Mouse (Mus musculus): ENCODE measurements at regions not wholly inside any gene's neighbourhood (a gene's known extent, or its start where the extent isn't known, plus 50 kb on each side); places are given as distances from the start of the nearest gene placed in this dataset.

GRCm38 (mm10) chr13:60237091-60237490 is 59.9 kb upstream of the Gas1 start:
- no peak for DNase-seq (ENCODE audit: low spot score in 2 of 2)

- DNase-seq (ENCODE audit: low spot score in 2 of 2): no peak
Measured at GRCm38 (mm10) chr13:60242447-60243109, 65.4 kb upstream of the Gas1 start.

GRCm38 (mm10) chr13:60243110-60243481 is 65.9 kb upstream of the Gas1 start:
- DNase-seq (ENCODE audit: low spot score in 2 of 2): no peak

GRCm38 (mm10) chr13:60255162-60255561 is 78.0 kb upstream of the Gas1 start:
- DNase-seq (ENCODE audit: low spot score in 2 of 2): no peak

DNA sequence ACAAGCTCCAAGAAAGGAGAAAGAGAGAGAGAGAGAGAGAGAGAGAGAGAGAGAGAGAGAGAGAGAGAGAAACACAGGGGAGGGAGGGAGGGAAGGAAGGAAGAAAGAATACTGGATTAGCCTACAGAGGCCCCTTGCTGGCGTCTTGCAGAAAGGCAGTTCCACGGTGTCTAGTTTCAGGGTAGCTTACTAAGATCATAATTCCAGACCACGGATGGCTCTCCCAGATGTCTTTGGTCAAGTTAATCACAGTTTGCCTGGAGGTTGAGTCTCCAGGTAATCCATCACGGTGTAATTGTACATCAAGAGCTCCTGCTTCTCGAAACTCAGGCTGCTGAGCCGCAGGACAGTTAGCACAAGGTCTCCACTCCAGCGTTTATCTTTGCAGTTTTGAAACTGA is 78.5 kb upstream of the Gas1 start:
- no peak for DNase-seq (ENCODE audit: low spot score in 2 of 2)

GRCm38 (mm10) chr13:60256997-60257396 is 79.8 kb upstream of the Gas1 start:
- DNase-seq (ENCODE audit: low spot score in 2 of 2): no peak

DNA sequence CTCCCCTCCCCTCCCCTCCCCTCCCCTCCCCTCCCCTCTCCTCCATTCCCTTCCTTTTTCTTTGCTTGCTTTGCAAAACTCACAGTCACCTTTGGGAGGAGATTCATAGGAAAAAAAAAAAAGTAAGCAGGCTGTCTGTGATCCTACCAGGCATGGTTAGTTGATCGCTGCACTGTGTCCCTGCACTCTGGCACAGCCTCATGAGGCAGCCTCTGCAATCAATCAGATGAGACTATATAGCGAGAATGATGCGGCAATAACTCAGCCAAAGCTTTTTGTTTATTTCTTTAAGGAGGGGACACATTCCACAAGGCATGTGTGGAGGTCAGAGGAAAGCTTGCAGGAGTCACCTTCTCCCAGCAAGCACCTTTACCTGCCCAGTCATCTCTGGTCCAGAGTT is 80.7 kb upstream of the Gas1 start:
- DNase-seq (ENCODE audit: low spot score in 2 of 2): no peak

DNA sequence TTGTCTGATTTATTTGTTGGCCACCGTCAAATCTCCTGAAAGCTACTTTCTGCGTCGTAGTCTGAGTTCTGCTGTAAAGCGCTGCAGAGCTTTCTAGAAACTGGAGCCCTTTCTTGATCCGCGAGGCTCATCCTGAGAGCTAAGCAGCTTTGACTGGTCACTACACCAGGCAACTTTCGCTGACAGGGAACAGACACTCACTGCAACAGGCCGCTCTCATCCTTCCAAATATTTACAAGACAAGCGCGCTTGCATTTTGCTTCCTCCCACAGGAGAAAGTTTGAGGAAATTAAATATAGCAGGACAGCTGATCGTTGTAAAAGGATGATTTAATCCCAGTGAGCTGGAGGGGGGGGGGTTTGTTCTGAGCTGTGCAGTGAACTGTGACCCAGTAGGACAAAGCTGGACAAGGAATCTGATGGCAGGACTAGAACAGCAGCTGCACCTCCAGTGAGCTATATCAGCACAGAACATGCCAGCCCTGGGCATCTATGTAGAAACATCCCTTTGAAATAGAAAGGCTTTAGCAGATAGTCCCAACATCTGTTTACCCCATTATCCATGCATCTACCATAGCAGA is 85.4 kb upstream of the Gas1 start:
- no peak for DNase-seq (ENCODE audit: low spot score in 2 of 2)

DNA sequence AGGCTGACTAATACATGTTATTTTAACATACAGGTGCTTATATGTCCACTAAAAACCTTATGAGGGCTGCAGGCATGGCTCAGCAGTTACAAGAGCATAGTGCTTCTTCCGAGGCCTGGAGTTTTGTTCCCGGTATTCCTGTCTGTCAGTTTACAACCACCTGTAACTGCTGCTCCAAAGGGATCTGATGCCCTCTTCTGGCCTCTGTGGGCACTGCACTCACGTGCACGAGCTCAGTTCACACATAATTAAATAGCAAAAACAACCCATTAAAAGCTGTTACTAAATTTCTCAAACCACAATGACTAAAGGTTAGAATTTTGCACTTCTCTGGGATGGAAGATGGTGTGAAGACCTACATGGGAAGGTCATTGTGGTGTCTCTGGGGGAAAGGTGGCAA is 87.3 kb upstream of the Gas1 start:
- DNase-seq (ENCODE audit: low spot score in 2 of 2): no peak

DNA sequence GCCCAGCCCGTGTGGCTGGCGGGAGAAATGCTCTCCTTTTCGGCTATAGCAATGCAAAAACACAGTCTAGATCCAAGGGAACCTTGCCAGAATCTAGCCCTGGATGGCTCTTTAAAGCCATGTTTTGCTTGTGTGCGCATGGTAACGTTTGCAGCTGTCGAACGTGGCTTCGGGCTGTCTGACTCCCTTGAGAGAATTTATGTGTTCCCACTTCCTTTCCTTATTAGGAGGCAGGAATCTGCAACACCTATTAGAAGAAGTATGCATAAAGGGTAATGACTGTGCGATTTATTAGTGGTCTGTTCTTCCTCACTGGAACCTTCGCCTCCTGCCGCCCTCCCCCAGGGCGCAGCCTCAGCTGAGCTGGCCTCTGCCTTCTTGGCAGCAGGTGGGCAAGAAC is 90.4 kb upstream of the Gas1 start:
- DNase-seq (ENCODE audit: low spot score in 2 of 2): no peak

DNA sequence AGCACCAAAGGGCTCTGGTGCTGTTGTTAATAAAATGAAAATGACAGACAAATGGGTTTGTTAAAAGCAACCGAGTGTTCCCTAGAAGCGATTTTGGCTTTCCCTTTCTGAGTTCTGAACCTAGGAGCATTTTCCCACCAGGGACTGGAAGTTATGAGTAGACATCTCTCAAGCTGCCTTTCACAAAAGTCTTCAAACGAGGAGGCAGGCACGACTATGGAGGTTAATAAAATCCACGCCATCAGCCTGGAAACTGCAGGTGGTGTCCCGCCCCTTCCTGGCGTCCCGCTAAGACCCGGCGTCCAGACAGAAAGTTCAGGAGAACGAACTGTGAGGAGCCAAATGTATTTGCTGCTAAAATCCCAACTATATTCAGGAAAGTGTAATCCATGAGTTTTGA is 91.1 kb upstream of the Gas1 start:
- no peak for DNase-seq (ENCODE audit: low spot score in 2 of 2)

- no peak for DNase-seq (ENCODE audit: low spot score in 2 of 2)
Measured at GRCm38 (mm10) chr13:60269406-60269841, 92.3 kb upstream of the Gas1 start.

GRCm38 (mm10) chr13:60270526-60270925 is 93.4 kb upstream of the Gas1 start:
- DNase-seq (ENCODE audit: low spot score in 2 of 2): no peak

- DNase-seq (ENCODE audit: low spot score in 2 of 2): no peak
Measured at GRCm38 (mm10) chr13:60273331-60273730, 96.2 kb upstream of the Gas1 start.

GRCm38 (mm10) chr13:60282543-60283251 is 105.5 kb upstream of the Gas1 start:
- DNase-seq (ENCODE audit: low spot score in 2 of 2): no peak

- no peak for DNase-seq (ENCODE audit: low spot score in 2 of 2)
Measured at GRCm38 (mm10) chr13:60286525-60287224, 109.5 kb upstream of the Gas1 start.

DNA sequence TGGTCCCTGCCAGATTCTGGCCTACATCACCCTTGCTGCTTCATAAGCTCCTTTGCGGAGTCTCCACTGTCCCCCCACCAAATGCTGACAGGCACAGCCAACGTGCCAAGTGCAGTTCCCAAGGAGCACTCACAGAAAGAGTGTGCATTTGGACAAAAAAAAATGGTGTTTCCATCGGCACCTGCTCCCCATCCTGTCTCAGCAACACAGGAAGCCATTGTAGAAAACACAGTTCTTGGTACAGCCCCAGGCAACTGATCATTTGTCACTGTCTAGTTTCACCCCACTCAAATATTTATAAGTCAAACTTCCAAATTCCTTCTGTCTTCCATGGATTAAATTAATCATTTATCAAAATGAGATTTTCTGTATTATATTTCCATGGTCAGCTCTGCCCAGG is 112.5 kb upstream of the Gas1 start:
- DNase-seq (ENCODE audit: low spot score in 2 of 2): no peak

GRCm38 (mm10) chr13:60290820-60291219 is 113.7 kb upstream of the Gas1 start:
- no peak for DNase-seq (ENCODE audit: low spot score in 2 of 2)

GRCm38 (mm10) chr13:60291344-60291743 is 114.2 kb upstream of the Gas1 start:
- DNase-seq (ENCODE audit: low spot score in 2 of 2): no peak

DNA sequence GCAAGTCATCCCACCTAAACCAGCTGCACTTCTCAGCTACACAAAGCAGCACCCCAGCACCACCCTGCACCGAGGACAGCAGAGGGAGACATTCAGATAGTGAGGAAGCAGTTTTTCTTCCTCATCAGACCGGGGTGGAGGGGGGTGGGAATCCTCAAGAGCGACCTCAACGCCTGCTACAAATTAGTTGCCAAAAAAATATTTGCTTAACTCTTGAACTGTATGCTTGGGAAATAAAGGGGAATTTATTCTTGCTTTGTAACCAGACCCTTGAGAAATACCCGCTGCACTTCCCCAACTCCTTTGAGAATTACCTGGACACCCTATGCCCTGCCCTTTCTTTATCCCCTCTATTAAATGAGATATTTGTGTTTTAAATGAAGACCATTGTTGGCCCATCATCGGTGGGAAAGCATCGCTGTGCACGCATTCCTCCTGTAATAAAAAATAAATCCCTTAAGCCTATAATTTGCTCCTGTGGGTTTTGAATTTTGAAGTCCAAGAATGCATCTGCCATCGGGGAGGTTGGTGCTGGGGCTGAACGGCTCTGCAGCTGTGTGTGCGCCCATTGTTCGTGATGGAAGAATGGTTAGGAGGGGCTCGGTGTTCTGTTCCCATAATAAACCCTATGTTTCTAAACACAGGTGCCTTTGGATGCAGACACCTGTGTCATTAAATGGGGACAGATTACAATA is 119.2 kb upstream of the Gas1 start:
- no peak for DNase-seq (ENCODE audit: low spot score in 2 of 2)

GRCm38 (mm10) chr13:60296896-60297275 is 119.7 kb upstream of the Gas1 start:
- no peak for DNase-seq (ENCODE audit: low spot score in 2 of 2)

DNA sequence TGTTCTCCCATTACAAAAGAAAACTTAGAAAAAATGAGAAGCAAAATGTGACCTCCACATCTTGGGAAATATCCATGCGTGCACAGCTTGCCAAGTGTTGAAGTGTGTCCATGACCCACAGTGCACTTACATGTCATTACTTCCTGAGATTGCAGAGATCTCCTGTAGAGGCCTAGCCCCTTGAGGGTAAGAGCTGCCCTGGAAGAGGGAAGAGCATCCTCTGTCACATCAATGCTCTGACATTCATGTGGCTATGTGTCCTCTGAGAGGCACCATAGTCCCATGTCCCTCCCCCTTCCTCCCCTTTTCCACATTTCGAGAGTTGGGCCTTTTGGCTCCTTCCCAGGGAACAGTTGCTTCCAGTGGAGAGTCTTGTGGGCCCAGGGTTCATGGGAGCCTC is 121.4 kb upstream of the Gas1 start:
- no peak for DNase-seq (ENCODE audit: low spot score in 2 of 2)
